Mouse (Mus musculus): ENCODE data around the gene Mobp. TPM values are rescaled to one million over a fixed set of nuclear protein-coding genes. Genes with fewer than 3 reads are reported as not detected.

Gene Mobp
- not detected for polyA plus RNA-seq (2014; fragmentation: Illumina TruSeq; extraction: RNeasy Lipid Tissue Mini Kit (QIAGEN cat#74804); ENCODE audit: insufficient read depth, low read depth, low replicate concordance)

DNA sequence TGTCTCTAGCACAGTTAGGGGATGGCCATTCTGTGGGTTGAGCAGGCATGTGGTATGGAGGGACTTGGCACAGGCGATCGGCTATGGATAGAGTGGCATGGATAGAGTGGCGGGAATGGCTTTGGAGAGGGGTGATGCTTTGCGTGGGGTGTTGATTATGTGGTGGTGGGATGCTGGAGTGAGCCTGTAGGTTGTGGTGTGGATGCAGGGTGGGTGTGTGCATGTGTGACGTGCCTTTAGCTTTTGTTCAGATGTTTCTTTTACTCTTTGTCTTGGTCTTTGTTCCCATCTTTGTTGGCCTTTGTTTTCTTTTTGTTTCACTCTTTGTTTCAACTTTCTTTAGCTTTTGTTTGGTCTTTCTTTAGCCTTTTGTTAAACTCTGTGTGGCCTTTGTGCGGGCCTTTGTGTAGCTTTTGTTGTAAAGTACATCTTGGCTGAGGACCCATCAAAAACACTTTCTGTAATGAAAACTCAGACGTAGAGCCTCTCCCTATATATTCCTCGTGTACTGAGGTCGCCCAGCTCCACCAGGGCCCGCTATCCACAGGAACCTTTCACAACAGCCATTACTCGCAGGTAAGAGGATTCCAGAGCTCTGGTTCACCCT, at the start of gene Mobp:
Mobp (plus strand) TSS at position 486 of the 607 bp plus-strand sequence.

DNA sequence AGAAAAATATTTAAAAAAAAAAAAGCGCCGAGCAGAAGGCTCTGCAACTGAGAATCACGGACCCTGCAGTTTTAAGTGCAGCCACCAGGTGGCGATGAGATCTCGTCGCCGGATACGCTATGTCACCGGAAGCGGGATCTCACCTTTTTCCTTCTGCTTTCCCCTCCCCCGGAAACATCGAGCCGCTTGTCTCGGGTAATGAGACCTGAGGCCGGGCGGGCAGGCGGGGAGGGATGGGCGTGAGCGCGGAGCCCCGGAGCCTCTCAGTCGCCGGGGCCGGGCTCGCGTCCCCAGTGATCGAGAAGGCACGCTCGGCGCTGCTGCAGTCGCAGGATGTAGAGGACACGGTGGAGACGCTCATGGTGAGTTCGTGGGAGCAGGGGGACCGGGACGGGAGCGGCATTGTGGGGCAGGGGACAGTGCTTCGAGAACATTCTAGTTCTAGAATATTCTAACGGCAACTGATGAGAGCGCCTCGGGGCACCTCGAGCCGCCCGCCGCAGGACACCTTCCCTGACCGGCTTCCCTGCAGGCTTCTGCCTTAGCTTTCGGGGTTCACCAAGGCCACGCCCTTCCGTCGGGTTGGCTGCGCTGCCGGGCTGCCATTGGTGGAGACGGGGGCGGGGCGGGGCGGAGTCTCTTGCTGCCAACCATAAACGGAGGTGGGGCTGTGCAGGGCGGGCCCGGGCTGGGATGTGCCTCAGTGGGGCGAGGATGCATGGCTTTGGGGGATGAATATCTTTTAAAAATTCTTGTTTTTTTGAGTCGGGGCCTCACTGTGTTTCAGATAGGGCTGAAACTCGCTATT, 39.1 kb upstream of the Mobp start, which contains the start of gene Slc25a38:
Slc25a38 (plus strand) TSS at position 164 of the 808 bp plus-strand sequence.

GRCm38 (mm10) chr9:120127538-120128251, 21.8 kb upstream of the Mobp start, which contains the start of gene Rpsa:
TSS of gene Rpsa (plus strand) at chr9:120127689.

Other genes starting within 250 kb of the Mobp start
- 6.2 TPM for gene Gorasp1, start 212.1 kb upstream of the Mobp start, polyA plus RNA-seq (2014; fragmentation: Illumina TruSeq; extraction: RNeasy Lipid Tissue Mini Kit (QIAGEN cat#74804); ENCODE audit: insufficient read depth, low read depth, low replicate concordance)
- 3.6 TPM for gene Ttc21a, start 212.1 kb upstream of the Mobp start, polyA plus RNA-seq (2014; fragmentation: Illumina TruSeq; extraction: RNeasy Lipid Tissue Mini Kit (QIAGEN cat#74804); ENCODE audit: insufficient read depth, low read depth, low replicate concordance)
- gene Csrnp1, start 165.0 kb upstream of the Mobp start, polyA plus RNA-seq (2014; fragmentation: Illumina TruSeq; extraction: RNeasy Lipid Tissue Mini Kit (QIAGEN cat#74804); ENCODE audit: insufficient read depth, low read depth, low replicate concordance) = 19.1 TPM
- gene Xirp1, start 126.1 kb upstream of the Mobp start, polyA plus RNA-seq (2014; fragmentation: Illumina TruSeq; extraction: RNeasy Lipid Tissue Mini Kit (QIAGEN cat#74804); ENCODE audit: insufficient read depth, low read depth, low replicate concordance) = 0.68 TPM
- 4.2 TPM for gene Cx3cr1, start 79.8 kb upstream of the Mobp start, polyA plus RNA-seq (2014; fragmentation: Illumina TruSeq; extraction: RNeasy Lipid Tissue Mini Kit (QIAGEN cat#74804); ENCODE audit: insufficient read depth, low read depth, low replicate concordance)
- 0.21 TPM for gene Ccr8, start 57.6 kb upstream of the Mobp start, polyA plus RNA-seq (2014; fragmentation: Illumina TruSeq; extraction: RNeasy Lipid Tissue Mini Kit (QIAGEN cat#74804); ENCODE audit: insufficient read depth, low read depth, low replicate concordance)
- 18.4 TPM for gene Slc25a38, start 39.3 kb upstream of the Mobp start, polyA plus RNA-seq (2014; fragmentation: Illumina TruSeq; extraction: RNeasy Lipid Tissue Mini Kit (QIAGEN cat#74804); ENCODE audit: insufficient read depth, low read depth, low replicate concordance)
- gene Rpsa, start 22.0 kb upstream of the Mobp start, polyA plus RNA-seq (2014; fragmentation: Illumina TruSeq; extraction: RNeasy Lipid Tissue Mini Kit (QIAGEN cat#74804); ENCODE audit: insufficient read depth, low read depth, low replicate concordance) = 1,831 TPM
- 4.9 TPM for gene Myrip, start 151.8 kb downstream of the Mobp start, polyA plus RNA-seq (2014; fragmentation: Illumina TruSeq; extraction: RNeasy Lipid Tissue Mini Kit (QIAGEN cat#74804); ENCODE audit: insufficient read depth, low read depth, low replicate concordance)